Mouse (Mus musculus): Measurements from ENCODE around the gene Trmt5. TPM values are rescaled to one million over a fixed set of nuclear protein-coding genes. Genes with fewer than 3 reads are reported as not detected.

Gene Trmt5
- polyA plus RNA-seq, 1 experiment from 2014 or later, result 18.3 TPM

- no peak overlapping the region for H3K4me2 ChIP-seq (ENCODE audit: low read depth, low read length, severe bottlenecking)
- no peak overlapping the region for H3K4me3 ChIP-seq (ENCODE audit: low read depth, low read length)
- no peaks in the 10 kb centered on the region for H3K36me3 ChIP-seq (ENCODE audit: control insufficient read depth, insufficient read depth, low read length)
- no peak overlapping the region for H3K27ac ChIP-seq (ENCODE audit: low read depth, low read length)
- no peaks in the 10 kb centered on the region for H3K27me3 ChIP-seq (ENCODE audit: control insufficient read depth, insufficient read depth, low read length)
- no peaks in the 10 kb centered on the region for H3K9me3 ChIP-seq (ENCODE audit: control insufficient read depth, low read length)
- ATAC-seq (replicated peaks; ENCODE audit: low FRiP score) (no peak), DNase-seq (ENCODE audit: low spot score) (no peak)
- H3K4me1 ChIP-seq (replicated peaks; ENCODE audit: control insufficient read depth, insufficient read depth, low read length), result no peaks in the 10 kb centered on the region
- H3K9ac ChIP-seq (ENCODE audit: low read length), result no peak overlapping the region
- 79% methylated on average over 1 of the region's 1 CpGs for WGBS
Observed at GRCm38 (mm10) chr12:73324742-73325141, 38.2 kb upstream of the Trmt5 start.

- Histone ChIP-seq H3K9ac (ENCODE audit: low read length) (no peak overlapping the region), H3K4me2 (ENCODE audit: low read depth, low read length, severe bottlenecking) (no peak overlapping the region), H3K27ac (ENCODE audit: low read depth, low read length) (no peak overlapping the region), H3K9me3 (ENCODE audit: control insufficient read depth, low read length) (no peaks in the 10 kb centered on the region), H3K4me3 (ENCODE audit: low read depth, low read length) (no peak overlapping the region), H3K27me3 (ENCODE audit: control insufficient read depth, insufficient read depth, low read length) (no peaks in the 10 kb centered on the region), H3K4me1 (replicated peaks; ENCODE audit: control insufficient read depth, insufficient read depth, low read length) (no peaks in the 10 kb centered on the region), H3K36me3 (ENCODE audit: control insufficient read depth, insufficient read depth, low read length) (no peaks in the 10 kb centered on the region)
- DNase-seq (ENCODE audit: low spot score), result no peak
- no peak for ATAC-seq (replicated peaks; ENCODE audit: low FRiP score)
- WGBS, result 95% methylated on average over 8 of the region's 8 CpGs
Observed at GRCm38 (mm10) chr12:73324180-73324586, 37.7 kb upstream of the Trmt5 start.

- no peak overlapping the region for H3K9ac ChIP-seq (ENCODE audit: low read length)
- no peak overlapping the region for H3K4me3 ChIP-seq (ENCODE audit: low read depth, low read length)
- no peaks in the 10 kb centered on the region for H3K36me3 ChIP-seq (ENCODE audit: control insufficient read depth, insufficient read depth, low read length)
- H3K9me3 ChIP-seq (ENCODE audit: control insufficient read depth, low read length), result no peaks in the 10 kb centered on the region
- 88% methylated on average over 7 of the region's 7 CpGs for WGBS
- DNase-seq (ENCODE audit: low spot score) (no peak), ATAC-seq (replicated peaks; ENCODE audit: low FRiP score) (no peak)
- H3K27ac ChIP-seq (ENCODE audit: low read depth, low read length), result no peak overlapping the region
- no peaks in the 10 kb centered on the region for H3K27me3 ChIP-seq (ENCODE audit: control insufficient read depth, insufficient read depth, low read length)
- no peak overlapping the region for H3K4me2 ChIP-seq (ENCODE audit: low read depth, low read length, severe bottlenecking)
- H3K4me1 ChIP-seq (replicated peaks; ENCODE audit: control insufficient read depth, insufficient read depth, low read length), result no peaks in the 10 kb centered on the region
Observed at GRCm38 (mm10) chr12:73317706-73318686, 31.5 kb upstream of the Trmt5 start.

GRCm38 (mm10) chr12:73308711-73309110, 22.2 kb upstream of the Trmt5 start:
- no peak overlapping the region for H3K9ac ChIP-seq (ENCODE audit: low read length)
- no peaks in the 10 kb centered on the region for H3K4me1 ChIP-seq (replicated peaks; ENCODE audit: control insufficient read depth, insufficient read depth, low read length)
- no peak for ATAC-seq (replicated peaks; ENCODE audit: low FRiP score)
- no peak overlapping the region for H3K27ac ChIP-seq (ENCODE audit: low read depth, low read length)
- H3K4me3 ChIP-seq (ENCODE audit: low read depth, low read length), result no peak overlapping the region
- no peaks in the 10 kb centered on the region for H3K9me3 ChIP-seq (ENCODE audit: control insufficient read depth, low read length)
- H3K36me3 ChIP-seq (ENCODE audit: control insufficient read depth, insufficient read depth, low read length), result no peaks in the 10 kb centered on the region
- DNase-seq (ENCODE audit: low spot score), result no peak
- H3K4me2 ChIP-seq (ENCODE audit: low read depth, low read length, severe bottlenecking), result no peak overlapping the region
- 96% methylated on average over 2 of the region's 2 CpGs for WGBS
- no peaks in the 10 kb centered on the region for H3K27me3 ChIP-seq (ENCODE audit: control insufficient read depth, insufficient read depth, low read length)

- Histone ChIP-seq H3K4me3 (ENCODE audit: low read depth, low read length) (no peak overlapping the region), H3K4me1 (replicated peaks; ENCODE audit: control insufficient read depth, insufficient read depth, low read length) (no peaks in the 10 kb centered on the region), H3K27ac (ENCODE audit: low read depth, low read length) (no peak overlapping the region), H3K9ac (ENCODE audit: low read length) (no peak overlapping the region), H3K9me3 (ENCODE audit: control insufficient read depth, low read length) (no peaks in the 10 kb centered on the region), H3K4me2 (ENCODE audit: low read depth, low read length, severe bottlenecking) (no peak overlapping the region), H3K27me3 (ENCODE audit: control insufficient read depth, insufficient read depth, low read length) (no peaks in the 10 kb centered on the region), H3K36me3 (ENCODE audit: control insufficient read depth, insufficient read depth, low read length) (no peaks in the 10 kb centered on the region)
- ATAC-seq (replicated peaks; ENCODE audit: low FRiP score) (no peak), DNase-seq (ENCODE audit: low spot score) (no peak)
- WGBS, result 92% methylated on average over 4 of the region's 4 CpGs
Observed at GRCm38 (mm10) chr12:73307750-73308149, 21.2 kb upstream of the Trmt5 start.

- Histone ChIP-seq H3K36me3 (ENCODE audit: control insufficient read depth, insufficient read depth, low read length) (no peaks in the 10 kb centered on the region), H3K4me3 (ENCODE audit: low read depth, low read length) (no peak overlapping the region), H3K27ac (ENCODE audit: low read depth, low read length) (no peak overlapping the region), H3K4me1 (replicated peaks; ENCODE audit: control insufficient read depth, insufficient read depth, low read length) (no peaks in the 10 kb centered on the region), H3K9me3 (ENCODE audit: control insufficient read depth, low read length) (no peaks in the 10 kb centered on the region), H3K9ac (ENCODE audit: low read length) (no peak overlapping the region), H3K4me2 (ENCODE audit: low read depth, low read length, severe bottlenecking) (no peak overlapping the region), H3K27me3 (ENCODE audit: control insufficient read depth, insufficient read depth, low read length) (no peaks in the 10 kb centered on the region)
- DNase-seq (ENCODE audit: low spot score) (no peak), ATAC-seq (replicated peaks; ENCODE audit: low FRiP score) (no peak)
- WGBS, result 92% methylated on average over 4 of the region's 4 CpGs
Observed at GRCm38 (mm10) chr12:73304636-73305035, 18.1 kb upstream of the Trmt5 start.

- no peaks in the 10 kb centered on the region for H3K27me3 ChIP-seq (ENCODE audit: control insufficient read depth, insufficient read depth, low read length)
- no peak for DNase-seq (ENCODE audit: low spot score)
- H3K4me1 ChIP-seq (replicated peaks; ENCODE audit: control insufficient read depth, insufficient read depth, low read length), result no peaks in the 10 kb centered on the region
- H3K4me3 ChIP-seq (ENCODE audit: low read depth, low read length), result no peak overlapping the region
- no peak for ATAC-seq (replicated peaks; ENCODE audit: low FRiP score)
- no peaks in the 10 kb centered on the region for H3K9me3 ChIP-seq (ENCODE audit: control insufficient read depth, low read length)
- H3K36me3 ChIP-seq (ENCODE audit: control insufficient read depth, insufficient read depth, low read length), result no peaks in the 10 kb centered on the region
- no peak overlapping the region for H3K4me2 ChIP-seq (ENCODE audit: low read depth, low read length, severe bottlenecking)
- no peak overlapping the region for H3K9ac ChIP-seq (ENCODE audit: low read length)
- H3K27ac ChIP-seq (ENCODE audit: low read depth, low read length), result no peak overlapping the region
- WGBS, result 90% methylated on average over 2 of the region's 2 CpGs
Observed at GRCm38 (mm10) chr12:73300531-73300930, 14.0 kb upstream of the Trmt5 start.

GRCm38 (mm10) chr12:73298621-73299020, 12.1 kb upstream of the Trmt5 start:
- no peaks in the 10 kb centered on the region for H3K4me1 ChIP-seq (replicated peaks; ENCODE audit: control insufficient read depth, insufficient read depth, low read length)
- 91% methylated on average over 5 of the region's 5 CpGs for WGBS
- no peaks in the 10 kb centered on the region for H3K27me3 ChIP-seq (ENCODE audit: control insufficient read depth, insufficient read depth, low read length)
- no peak overlapping the region for H3K9ac ChIP-seq (ENCODE audit: low read length)
- no peaks in the 10 kb centered on the region for H3K9me3 ChIP-seq (ENCODE audit: control insufficient read depth, low read length)
- no peak for DNase-seq (ENCODE audit: low spot score)
- no peaks in the 10 kb centered on the region for H3K36me3 ChIP-seq (ENCODE audit: control insufficient read depth, insufficient read depth, low read length)
- ATAC-seq (replicated peaks; ENCODE audit: low FRiP score), result no peak
- H3K4me3 ChIP-seq (ENCODE audit: low read depth, low read length), result no peak overlapping the region
- H3K4me2 ChIP-seq (ENCODE audit: low read depth, low read length, severe bottlenecking), result no peak overlapping the region
- H3K27ac ChIP-seq (ENCODE audit: low read depth, low read length), result no peak overlapping the region

Measured in forebrain, embryonic 11.5 days (tissue).